10 mouse cellular contexts compared by ENCODE assay signal in genomic region chr11:82989357-82989756, GRCm38 (mm10). TPM values are rescaled to one million over a fixed set of nuclear protein-coding genes. Genes with fewer than 3 reads are reported as not detected.
A peak's percentile ranks its signal among the peaks of the same experiment; 100 is the strongest.
DNase-seq lines count a peak whose midpoint lies in the region; ATAC-seq and TF ChIP-seq lines count a peak whose summit lies in the region.
"Had no signal": no experiment of that assay in that cellular context is flagged by ENCODE, and none has a peak within 500 bp of the region (broad histone marks: within the 10 kb centered on the region; RNA-seq: fewer than 3 reads in every experiment).

No protein-coding gene starts in this region.

- no peaks in the 10 kb centered on the region for H3K27me3 ChIP-seq in heart, embryonic 10.5 days (ENCODE audit: insufficient read depth, poor library complexity, severe bottlenecking)
- peaks cover 1% of the 10 kb centered on the region; the same call in 1 of the 2 replicates for H3K27me3 ChIP-seq in ES-Bruce4 (ENCODE audit: control insufficient read depth, insufficient read depth, low read length, poor library complexity, severe bottlenecking)
- H3K27me3 ChIP-seq in liver, postnatal 0 days (ENCODE audit: insufficient read depth, low read length) = no peaks in the 10 kb centered on the region

- H3K9ac ChIP-seq in ES-Bruce4 (ENCODE audit: low read depth, poor library complexity, severe bottlenecking) = peak overlapping the region; percentile 27; the same call in 1 of the 2 replicates
- H3K9ac ChIP-seq in liver, postnatal 0 days (replicated peaks) = no peak overlapping the region

- no peak overlapping the region for H3K27ac ChIP-seq in heart, embryonic 10.5 days
- H3K27ac ChIP-seq in ES-Bruce4 (ENCODE audit: insufficient read depth, low read length) = no peak overlapping the region
- no peak overlapping the region for H3K27ac ChIP-seq in liver, postnatal 0 days (ENCODE audit: low read depth)

- DNase-seq in heart, embryonic 10.5 days (ENCODE audit: low spot score) = no peak
- DNase-seq in heart, postnatal 25 days (ENCODE audit: low spot score) = no peak
- DNase-seq in heart, postnatal 4 days = peak; percentile 25
- DNase-seq in liver, postnatal 0 days = peak; percentile 41
- DNase-seq in left cerebral cortex, postnatal 4 days = no peak
- no peak for DNase-seq in thymus, postnatal 10 days (ENCODE audit: low spot score in 2 of 2)
- no peak for DNase-seq in left cerebral cortex, postnatal 36 days (ENCODE audit: low spot score in 2 of 2)
- DNase-seq: adrenal gland, postnatal 36 days had no signal

- no peak for TF ChIP-seq CTCF in ES-Bruce4 (IDR thresholded peaks at IDR 0.05; ENCODE audit: low read depth, low read length)
- TF ChIP-seq CTCF in liver, postnatal 0 days (IDR thresholded peaks at IDR 0.05; ENCODE audit: low read depth) = no peak

- H3K36me3 ChIP-seq in heart, embryonic 10.5 days = peaks cover 23% of the 10 kb centered on the region
- no peaks in the 10 kb centered on the region; the same call in 1 of the 2 replicates for H3K36me3 ChIP-seq in ES-Bruce4 (ENCODE audit: control insufficient read depth, insufficient read depth, low read length, poor library complexity, severe bottlenecking)
- H3K36me3 ChIP-seq in liver, postnatal 0 days (replicated peaks; ENCODE audit: insufficient read depth, low read length) = no peaks in the 10 kb centered on the region

- peaks cover 12% of the 10 kb centered on the region for H3K4me1 ChIP-seq in heart, embryonic 10.5 days
- peaks cover 5% of the 10 kb centered on the region for H3K4me1 ChIP-seq in ES-Bruce4 (ENCODE audit: control insufficient read depth, insufficient read depth, low read length)
- peaks cover 17% of the 10 kb centered on the region for H3K4me1 ChIP-seq in liver, postnatal 0 days (ENCODE audit: insufficient read depth)

- 27% methylated on average over 12 of the region's 12 CpGs for WGBS in heart, embryonic 10.5 days
- 38% methylated on average over 12 of the region's 12 CpGs for WGBS in liver, postnatal 0 days (ENCODE audit: insufficient replicate concordance)

- peak overlapping the region; percentile 65; the same call in 1 of the 2 replicates for H3K4me3 ChIP-seq in heart, embryonic 10.5 days
- no peak overlapping the region for H3K4me3 ChIP-seq in ES-Bruce4 (ENCODE audit: low read depth, low read length)
- H3K4me3 ChIP-seq in liver, postnatal 0 days (ENCODE audit: low read depth, low read length) = peak overlapping the region; percentile 53

- H3K9me3 ChIP-seq in heart, embryonic 10.5 days = no peaks in the 10 kb centered on the region
- no peaks in the 10 kb centered on the region for H3K9me3 ChIP-seq in ES-Bruce4 (replicated peaks; ENCODE audit: control insufficient read depth, insufficient read depth, low read length, poor library complexity, severe bottlenecking)
- H3K9me3 ChIP-seq in liver, postnatal 0 days (ENCODE audit: low read length) = no peaks in the 10 kb centered on the region

- peak; percentile 76; the same call in 1 of the 2 replicates for TF ChIP-seq EP300 in ES-Bruce4 (IDR thresholded peaks at IDR 0.05; ENCODE audit: insufficient read depth, low read depth, low read length)
- TF ChIP-seq EP300 in liver, postnatal 0 days (IDR thresholded peaks at IDR 0.05; ENCODE audit: low read depth) = no peak

- no peak for ATAC-seq in liver, postnatal 0 days

- intact Hi-C loops in heart, postnatal 25 days (cut with DNase I) = loop anchor here (5.0 kb wide), 1 partner anchor 53 kb away; no protein-coding TSS in a partner anchor
- intact Hi-C loops in left cerebral cortex, postnatal 4 days (cut with DNase I) = no loop called here
- intact Hi-C loops in left cerebral cortex, postnatal 36 days (cut with DNase I) = no loop called here

- peak overlapping the region; percentile 71 for H3K4me2 ChIP-seq in liver, postnatal 0 days (ENCODE audit: low read depth, low read length)

- no peak for TF ChIP-seq POLR2A in ES-Bruce4 (IDR thresholded peaks at IDR 0.05; ENCODE audit: insufficient read depth, low read length)

RNA-seq across cellular contexts. Expression of gene Slfn9, which starts 2.3 kb away (rescaled TPM):
- polyA plus RNA-seq in heart, embryonic 10.5 days (2016; fragmentation: Nextera tagmentation; extraction: Ambion mirVana) = 12.6 and 17.8 TPM in 2 replicates
- total RNA-seq in heart, postnatal 25 days (2021) = 1 to 10 TPM; 1.1 to 1.5 TPM
- 4.0 and 5.4 TPM in 2 replicates for polyA plus RNA-seq in ES-Bruce4 (2011; ENCODE audit: insufficient read depth, insufficient read length, low read depth, missing spikeins)
- 10 to 100 TPM; 14.2 to 14.7 TPM for total RNA-seq in heart, postnatal 4 days (2021)
- polyA plus RNA-seq in liver, postnatal 0 days (2015; fragmentation: Nextera tagmentation; extraction: Ambion mirVana) = 1.8 and 2.2 TPM in 2 replicates
- 1 to 10 TPM; 1.2 to 1.8 TPM for total RNA-seq in left cerebral cortex, postnatal 4 days (2021)
- total RNA-seq in left cerebral cortex, postnatal 36 days (2021) = under 1 TPM; 0.30 to 0.36 TPM

RNA-seq across cellular contexts. Expression of gene Slfn8, which starts 31.3 kb away (rescaled TPM):
- 0.04 and 0.30 TPM in 2 replicates for polyA plus RNA-seq in heart, embryonic 10.5 days (2016; fragmentation: Nextera tagmentation; extraction: Ambion mirVana)
- under 1 TPM; 0.55 to 0.89 TPM for total RNA-seq in heart, postnatal 25 days (2021)
- polyA plus RNA-seq in ES-Bruce4 (2011; ENCODE audit: insufficient read depth, insufficient read length, low read depth, missing spikeins) = not detected in 2 replicates
- under 1 TPM; 0.43 TPM for total RNA-seq in heart, postnatal 4 days (2021)
- 0.76 and 1.0 TPM in 2 replicates for polyA plus RNA-seq in liver, postnatal 0 days (2015; fragmentation: Nextera tagmentation; extraction: Ambion mirVana)
- under 1 TPM in 1 of 2 experiments, not detected in 1; 0.12 TPM for total RNA-seq in left cerebral cortex, postnatal 4 days (2021)
- total RNA-seq in left cerebral cortex, postnatal 36 days (2021) = under 1 TPM; 0.34 to 0.39 TPM
- polyA plus RNA-seq: C2C12 had no signal

RNA-seq across cellular contexts. Expression of gene Slfn5, which starts 38.2 kb away (rescaled TPM):
- 0.35 and 0.86 TPM in 2 replicates for polyA plus RNA-seq in heart, embryonic 10.5 days (2016; fragmentation: Nextera tagmentation; extraction: Ambion mirVana)
- total RNA-seq in heart, postnatal 25 days (2021) = 10 to 100 TPM; 60.8 to 70.3 TPM
- 3.7 and 4.2 TPM in 2 replicates for polyA plus RNA-seq in ES-Bruce4 (2011; ENCODE audit: insufficient read depth, insufficient read length, low read depth, missing spikeins)
- 10 to 100 TPM; 33.8 to 38.0 TPM for total RNA-seq in heart, postnatal 4 days (2021)
- 4.5 and 5.1 TPM in 2 replicates for polyA plus RNA-seq in liver, postnatal 0 days (2015; fragmentation: Nextera tagmentation; extraction: Ambion mirVana)
- total RNA-seq in left cerebral cortex, postnatal 4 days (2021) = 1 to 10 TPM; 2.6 to 4.2 TPM
- total RNA-seq in left cerebral cortex, postnatal 36 days (2021) = 1 to 10 TPM; 4.1 to 4.3 TPM

Comparison
In these comparisons a context has a peak if more than half of its experiments do, and no peak if none do; other contexts are left out.
1. DNase-seq: peak in heart, postnatal 4 days (single experiment) and liver, postnatal 0 days (single experiment); none in heart, embryonic 10.5 days (single experiment), heart, postnatal 25 days (single experiment), left cerebral cortex, postnatal 4 days (single experiment), thymus, postnatal 10 days (0 of 2) and left cerebral cortex, postnatal 36 days (0 of 2).
2. RNA of gene Slfn9, which starts 2.3 kb away (total RNA-seq): 14.2 to 14.7 TPM in heart, postnatal 4 days; 1.2 to 1.8 TPM in left cerebral cortex, postnatal 4 days, 1.1 to 1.5 TPM in heart, postnatal 25 days and 0.30 to 0.36 TPM in left cerebral cortex, postnatal 36 days; every median in the first group is over 4 times any median in the second.
3. RNA of gene Slfn5, which starts 38.2 kb away (total RNA-seq): 60.8 to 70.3 TPM in heart, postnatal 25 days and 33.8 to 38.0 TPM in heart, postnatal 4 days; 4.1 to 4.3 TPM in left cerebral cortex, postnatal 36 days and 2.6 to 4.2 TPM in left cerebral cortex, postnatal 4 days; every median in the first group is over 4 times any median in the second.